Mouse (Mus musculus) lung, embryonic 14.5 days (tissue): ENCODE measurements around the gene Pih1d1. TPM values are rescaled to one million over a fixed set of nuclear protein-coding genes. Genes with fewer than 3 reads are reported as not detected.

Experiments
- ATAC-seq: fragments of 200-750 bp; cut with Nextera tagmentation; 2 replicates; pipeline ENCODE4 v1.8.0; 2017; ENCODE audit warnings: mild to moderate bottlenecking, moderate TSS enrichment, moderate library complexity; ENCODE audit not compliant: insufficient read depth
- DNase-seq: peaks from one replicate; pipeline ENCODE4 v3.0.0-alpha.2; 2015
- H3K27ac ChIP-seq: fragments of 300-500 bp; sonication (generic); 2 replicates; pipeline ENCODE4 v1.5.1; 2014; ENCODE audit warnings: low read depth, mild to moderate bottlenecking, moderate library complexity
- H3K27me3 ChIP-seq: fragments of 300-500 bp; sonication (generic); 2 replicates; pipeline ENCODE4 v1.6.1; 2014; ENCODE audit warnings: low read length, control low read depth; ENCODE audit not compliant: insufficient read depth
- H3K36me3 ChIP-seq: fragments of 300-500 bp; sonication (generic); 2 replicates; pipeline ENCODE4 v1.6.1; 2014; ENCODE audit warnings: control low read depth; ENCODE audit not compliant: insufficient read depth
- H3K4me1 ChIP-seq: fragments of 300-500 bp; sonication (generic); 2 replicates; pipeline ENCODE4 v1.6.1; 2014; ENCODE audit warnings: antibody characterized with exemption, control low read depth; ENCODE audit not compliant: insufficient read depth
- H3K4me2 ChIP-seq: fragments of 300-500 bp; sonication (generic); 2 replicates; pipeline ENCODE4 v1.6.1; 2014; ENCODE audit warnings: mild to moderate bottlenecking
- H3K4me3 ChIP-seq: fragments of 300-500 bp; sonication (generic); 2 replicates; pipeline ENCODE4 v1.5.1; 2014; ENCODE audit warnings: low read depth, low read length
- H3K9ac ChIP-seq: fragments of 300-500 bp; sonication (generic); 2 replicates; pipeline ENCODE4 v1.6.1; 2014
- H3K9me3 ChIP-seq: fragments of 300-500 bp; sonication (generic); 2 replicates; pipeline ENCODE4 v1.6.1; 2016; ENCODE audit warnings: low read depth, low read length, control low read depth
- CTCF ChIP-seq: IDR thresholded peaks from 2 replicates; pipeline ENCODE4 v1.5.1; 2016; ENCODE audit warnings: antibody characterized with exemption, low read depth
- WGBS: fragments of 180-500 bp; shearing (Covaris S2); extraction: QIAGEN DNeasy Blood & Tissue Kit; methylation state at CpG from one replicate; pipeline ENCODE4 v1.1.7; 2014; 5-methylcytosine and 5-hydroxymethylcytosine counted together
- polyA plus RNA-seq: library from polyadenylated mRNA; unstranded; fragments of >200 nt; fragmentation: Nextera tagmentation; extraction: Ambion mirVana; gene quantifications from 2 replicates; pipeline ENCODE4 v1.2.1, GENCODE M21; 2014

Gene Pih1d1
- polyA plus RNA-seq, 1 experiment from 2014 or later: 112 TPM

DNA sequence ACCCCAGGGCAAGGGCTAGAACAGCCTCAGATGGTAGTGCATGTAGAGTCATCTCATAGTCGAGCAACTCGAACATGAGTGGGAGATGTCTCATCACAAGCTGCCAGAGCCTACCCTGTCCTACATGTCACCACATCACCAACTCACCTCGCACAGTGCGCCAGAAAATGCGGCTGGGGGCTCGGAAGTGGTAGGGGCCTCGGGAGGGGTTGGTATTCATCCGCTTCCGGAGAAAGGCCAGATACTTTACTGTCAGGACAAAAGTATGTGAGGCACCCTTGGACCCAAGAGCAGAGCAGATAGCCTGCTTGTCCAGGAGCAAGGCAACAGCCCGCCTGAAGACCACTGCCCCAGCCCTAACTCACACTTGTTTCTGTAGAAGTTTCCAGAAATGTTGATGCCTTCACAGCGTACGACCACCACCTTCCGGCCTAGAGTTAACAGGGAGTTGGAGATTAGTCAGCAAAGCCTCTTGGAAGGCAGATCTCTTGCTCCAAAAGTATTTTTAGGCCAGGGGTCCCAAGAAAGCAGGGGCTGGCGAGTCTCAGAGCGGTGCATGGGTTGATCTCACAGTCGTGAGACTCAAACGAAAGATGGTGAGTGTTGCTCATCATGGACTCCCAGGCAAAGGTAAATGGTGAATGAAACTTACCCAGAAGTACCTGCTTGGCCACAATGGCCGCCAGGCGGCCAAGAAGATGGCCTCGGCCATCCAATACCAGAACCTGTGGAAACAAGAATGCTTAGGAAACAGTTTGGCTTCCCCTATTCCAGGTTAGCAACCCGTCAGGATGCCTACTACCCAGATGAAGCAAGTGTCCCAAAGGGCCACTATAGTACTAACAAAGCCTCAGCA lies 27.0 kb upstream of the Pih1d1 start:
- Histone ChIP-seq H3K27ac (peak overlapping the region; percentile 95), H3K9me3 (no peaks in the 10 kb centered on the region), H3K4me1 (peaks cover 19% of the 10 kb centered on the region), H3K36me3 (peaks cover 48% of the 10 kb centered on the region), H3K4me3 (peak overlapping the region; percentile 67), H3K4me2 (peak overlapping the region; percentile 92), H3K27me3 (no peaks in the 10 kb centered on the region), H3K9ac (peak overlapping the region; percentile 97)
- TF ChIP-seq CTCF: peak; percentile 47
- 27% methylated on average over 21 of the region's 21 CpGs for WGBS
- ATAC-seq: no peak
- DNase-seq: peak; percentile 46

DNA sequence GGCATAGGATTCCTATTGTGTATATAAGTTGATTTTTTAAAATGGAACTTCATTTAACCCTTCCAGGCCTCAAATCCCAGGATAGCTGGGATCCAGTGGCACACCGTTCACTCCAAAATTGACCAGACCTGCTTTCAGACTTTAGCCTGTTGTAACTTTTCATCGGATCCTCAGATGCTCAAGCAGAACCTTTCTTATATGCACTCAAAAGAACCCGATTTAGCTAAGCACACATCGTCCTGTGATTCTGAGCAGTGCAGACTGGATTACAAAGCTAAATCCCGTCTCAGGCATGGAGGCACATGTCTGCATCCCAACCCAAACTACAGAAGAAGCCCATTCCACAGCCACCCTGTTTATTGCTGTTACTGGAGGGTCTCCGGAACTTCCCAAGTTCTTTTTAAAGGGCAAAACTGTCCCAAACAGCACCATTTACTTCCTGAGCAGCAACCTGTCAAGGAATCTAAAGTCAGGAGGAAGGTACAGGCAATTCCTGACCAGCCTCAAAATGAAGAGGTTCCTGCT lies 26.3 kb upstream of the Pih1d1 start:
- peak; percentile 31 for DNase-seq
- Histone ChIP-seq H3K4me2 (peak overlapping the region; percentile 92), H3K4me1 (peaks cover 16% of the 10 kb centered on the region), H3K4me3 (peak overlapping the region; percentile 67), H3K9me3 (no peaks in the 10 kb centered on the region), H3K9ac (peak overlapping the region; percentile 97), H3K27me3 (no peaks in the 10 kb centered on the region), H3K27ac (peak overlapping the region; percentile 95), H3K36me3 (peaks cover 42% of the 10 kb centered on the region)
- under 1% methylated on average over 6 of the region's 6 CpGs for WGBS
- no peak for TF ChIP-seq CTCF
- ATAC-seq: no peak

DNA sequence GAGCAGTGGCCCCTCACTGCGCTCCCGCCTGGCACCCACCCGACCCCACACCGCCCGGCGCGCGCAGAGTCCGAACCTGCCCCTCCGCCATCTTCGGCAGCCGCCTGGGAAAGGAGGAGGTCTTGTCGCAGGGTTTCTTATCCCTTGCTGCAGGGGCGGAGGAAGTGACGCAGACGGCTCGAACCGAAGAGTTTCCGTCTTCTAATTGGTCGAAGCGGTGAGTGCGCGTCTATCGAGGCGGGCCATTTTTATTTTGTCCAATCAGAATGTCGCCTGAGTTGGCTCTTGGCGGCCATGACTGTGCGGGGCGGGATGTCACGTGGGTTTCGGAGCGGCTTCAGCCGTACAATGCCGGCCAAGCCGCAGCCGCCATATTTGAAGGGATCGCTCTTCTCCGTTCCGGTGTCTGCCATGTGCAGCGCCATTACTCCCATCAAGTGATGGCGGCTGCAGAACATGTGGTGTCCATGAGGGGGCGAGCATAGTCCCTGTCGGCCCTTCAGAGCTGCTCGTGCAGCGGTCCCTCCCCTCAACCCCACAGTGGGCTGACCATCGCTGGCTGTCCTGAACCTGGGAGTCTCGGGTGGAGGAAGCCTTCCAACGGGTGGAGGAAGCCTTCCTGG lies 25.4 kb upstream of the Pih1d1 start, which contains the start of gene Rpl13a:
TSS of gene Rpl13a (minus strand) at position 138 of the 623 bp plus-strand sequence.
- peak; percentile 93 for ATAC-seq
- peaks cover 12% of the 10 kb centered on the region for H3K4me1 ChIP-seq
- peak within 1 kb of the TSS; percentile 97 for H3K9ac ChIP-seq
- under 1% methylated on average over 48 of the region's 48 CpGs for WGBS
- H3K4me3 ChIP-seq: peak within 1 kb of the TSS; percentile 67
- TF ChIP-seq CTCF: peak; percentile 86
- peak within 1 kb of the TSS; percentile 92 for H3K4me2 ChIP-seq
- peak; percentile 100 for DNase-seq
- H3K27ac ChIP-seq: peak within 1 kb of the TSS; percentile 95
- H3K27me3 ChIP-seq: no peaks in the 10 kb centered on the region
- H3K9me3 ChIP-seq: no peaks in the 10 kb centered on the region
- H3K36me3 ChIP-seq: peaks cover 35% of the 10 kb centered on the region

DNA sequence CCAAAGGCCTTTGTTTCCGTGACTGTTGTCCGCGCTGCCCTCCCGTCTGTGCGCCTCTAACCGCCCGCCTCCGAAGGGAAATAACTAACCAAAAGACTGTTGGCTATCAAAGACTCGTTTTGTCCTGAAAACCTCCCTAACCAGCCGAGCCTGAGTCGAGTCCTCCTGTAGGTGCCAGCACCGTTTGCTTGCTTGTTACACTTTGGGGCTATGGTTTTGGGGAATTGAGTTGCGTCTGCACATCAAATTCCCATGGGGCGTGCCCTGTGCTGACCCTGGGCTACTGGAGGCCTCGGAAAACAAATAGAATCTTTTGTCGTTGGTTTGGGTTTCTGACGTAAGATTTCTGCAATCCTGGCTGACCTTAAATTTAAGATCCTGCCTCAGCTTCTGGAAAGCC lies 24.8 kb upstream of the Pih1d1 start:
- Histone ChIP-seq H3K36me3 (peaks cover 35% of the 10 kb centered on the region), H3K4me2 (peak overlapping the region; percentile 81), H3K9me3 (no peaks in the 10 kb centered on the region), H3K27ac (peak overlapping the region; percentile 95), H3K9ac (peak overlapping the region; percentile 70), H3K4me1 (peaks cover 12% of the 10 kb centered on the region), H3K27me3 (no peaks in the 10 kb centered on the region), H3K4me3 (peak overlapping the region; percentile 67)
- no peak for DNase-seq
- WGBS: 1% methylated on average over 17 of the region's 17 CpGs
- TF ChIP-seq CTCF: no peak
- no peak for ATAC-seq

DNA sequence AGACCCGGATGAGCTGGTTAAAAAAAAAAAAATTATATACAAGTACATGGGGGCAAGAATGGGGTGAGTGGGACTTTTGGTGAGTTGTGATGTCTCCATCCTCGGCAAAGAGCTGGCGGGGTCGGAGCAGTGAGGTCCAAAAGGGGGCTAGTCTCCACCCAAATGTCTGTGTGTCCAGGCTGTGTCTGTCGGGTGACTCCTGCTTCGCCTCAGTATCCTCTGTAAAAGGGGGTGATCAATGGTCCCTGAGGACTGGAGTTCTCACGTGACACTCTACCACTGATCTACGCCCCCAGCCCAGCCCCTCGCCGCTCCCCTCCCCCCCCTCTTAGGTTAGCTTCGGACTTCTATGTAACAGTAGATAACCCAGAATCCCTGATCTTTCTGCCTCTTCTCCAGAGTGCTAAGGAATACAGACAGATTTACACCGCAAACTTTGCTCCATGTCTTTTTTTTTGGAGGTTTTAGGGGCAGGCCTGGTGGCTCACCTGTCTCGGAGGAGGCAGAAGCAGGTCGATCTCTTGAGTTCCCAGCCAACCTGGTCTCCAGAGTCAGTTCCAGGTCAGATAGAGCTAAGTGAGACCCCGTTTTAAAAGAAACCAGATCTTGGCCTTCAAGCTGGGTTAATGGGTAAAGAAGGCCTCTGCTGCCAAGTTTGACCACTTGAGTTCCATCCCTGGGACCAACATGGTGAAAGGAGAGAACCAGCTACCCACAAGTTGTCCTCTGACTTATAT lies 24.2 kb upstream of the Pih1d1 start:
- Histone ChIP-seq H3K27me3 (peaks cover under 1% of the 10 kb centered on the region; the same call in 1 of the 2 replicates), H3K9ac (peak overlapping the region; percentile 70; the same call in 1 of the 2 replicates), H3K4me1 (peaks cover 12% of the 10 kb centered on the region), H3K27ac (peak overlapping the region; percentile 95), H3K4me3 (peak overlapping the region; percentile 67), H3K9me3 (no peaks in the 10 kb centered on the region), H3K36me3 (peaks cover 31% of the 10 kb centered on the region), H3K4me2 (peak overlapping the region; percentile 81)
- 50% methylated on average over 15 of the region's 15 CpGs for WGBS
- DNase-seq: no peak
- ATAC-seq: no peak
- TF ChIP-seq CTCF: no peak

DNA sequence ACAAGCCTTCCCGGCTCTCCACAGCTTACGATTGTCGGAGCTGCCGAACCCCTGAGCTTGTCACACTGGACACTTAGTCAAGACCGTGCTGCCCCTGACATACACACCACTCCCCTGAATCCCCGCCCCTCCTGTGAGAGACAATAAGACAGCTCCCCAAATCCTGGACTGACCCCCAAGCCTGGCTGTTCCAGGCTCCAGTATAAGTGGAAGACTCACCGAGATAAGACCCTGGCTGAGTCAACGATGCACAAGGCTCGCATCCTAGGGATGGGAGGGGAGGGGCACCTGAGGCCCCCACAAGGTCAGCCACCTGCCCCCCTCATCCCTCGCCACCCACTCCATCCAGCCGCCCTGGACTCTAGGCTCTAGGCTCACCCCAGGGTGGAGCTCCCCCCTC lies 22.3 kb upstream of the Pih1d1 start:
- ATAC-seq: no peak
- Histone ChIP-seq H3K27me3 (peaks cover 4% of the 10 kb centered on the region; the same call in 1 of the 2 replicates), H3K27ac (no peak overlapping the region), H3K4me3 (no peak overlapping the region), H3K4me1 (peaks cover 7% of the 10 kb centered on the region; the same call in 1 of the 2 replicates), H3K4me2 (no peak overlapping the region), H3K36me3 (peaks cover 12% of the 10 kb centered on the region), H3K9ac (no peak overlapping the region), H3K9me3 (no peaks in the 10 kb centered on the region)
- no peak for TF ChIP-seq CTCF
- no peak for DNase-seq
- 55% methylated on average over 11 of the region's 11 CpGs for WGBS
